Mouse (Mus musculus): Measurements from ENCODE around the gene Fam228a.
"Not testable (repeated sequence)": the region's sequence is repeated elsewhere in the genome, so short reads cannot be mapped to it uniquely, and the experiment has no call there.

The Fam228a gene

DNA sequence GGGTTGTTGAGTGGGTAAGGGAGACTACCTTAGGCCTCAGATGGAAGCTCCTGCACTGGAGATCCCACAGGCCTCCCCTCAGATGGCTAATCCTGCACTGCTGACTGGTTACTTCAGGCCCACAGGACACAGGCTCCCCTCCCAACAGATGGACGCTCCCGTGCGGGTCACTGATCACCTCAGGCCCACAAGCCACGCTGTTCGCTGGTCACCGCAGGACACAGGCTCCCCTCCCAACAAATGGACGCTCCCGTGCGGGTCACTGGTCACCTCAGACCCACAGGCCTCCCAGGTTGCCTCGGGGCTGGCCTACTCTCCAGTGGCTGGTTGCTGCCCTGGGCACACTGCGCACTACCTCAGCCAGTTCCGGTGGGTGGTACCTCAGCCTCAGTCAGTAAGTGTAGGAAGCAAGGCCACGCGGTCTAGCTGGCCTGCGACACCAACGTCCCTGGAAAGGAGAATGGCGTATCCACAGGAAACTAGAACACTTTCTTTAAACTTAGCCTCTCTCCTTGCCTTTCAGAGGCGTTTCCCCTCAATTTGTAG is at the start of gene Fam228a:
Gene Fam228a, minus strand, starts transcription at position 400 of the 546 bp plus-strand sequence.
- in situ Hi-C loops (cut with MboI) = no loop called here

DNA sequence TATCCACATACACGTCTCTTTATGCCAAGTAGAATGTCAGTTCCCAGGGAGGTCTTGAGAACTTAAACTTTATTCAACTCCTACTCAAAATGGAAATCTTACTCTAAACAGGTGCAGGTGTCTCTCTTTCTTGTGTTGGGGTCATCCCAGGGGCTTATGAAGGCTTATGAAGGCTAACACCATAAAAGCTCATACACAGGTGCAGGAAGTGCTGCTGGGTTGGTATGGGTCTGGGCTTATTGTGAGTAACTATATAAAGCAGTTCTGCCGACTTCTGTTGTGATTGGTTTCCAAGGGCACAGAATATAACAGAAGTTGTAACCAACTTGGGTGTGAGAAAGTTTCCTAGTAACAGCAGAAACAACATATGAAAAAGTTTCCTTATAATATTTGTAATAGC is 46.2 kb upstream of the Fam228a start:
- in situ Hi-C loops (cut with MboI) = no loop called here

- in situ Hi-C loops (cut with MboI) = no loop called here
Observed at GRCm38 (mm10) chr12:4783598-4783997, 45.4 kb upstream of the Fam228a start.

- in situ Hi-C loops (cut with MboI) = not testable (repeated sequence)
Observed at GRCm38 (mm10) chr12:4781725-4782404, 43.6 kb upstream of the Fam228a start.

- in situ Hi-C loops (cut with MboI) = no loop called here
Observed at GRCm38 (mm10) chr12:4781270-4781669, 43.0 kb upstream of the Fam228a start.

GRCm38 (mm10) chr12:4780245-4780644 is 42.0 kb upstream of the Fam228a start:
- in situ Hi-C loops (cut with MboI) = no loop called here

GRCm38 (mm10) chr12:4777734-4778133 is 39.5 kb upstream of the Fam228a start:
- in situ Hi-C loops (cut with MboI) = no loop called here

GRCm38 (mm10) chr12:4775588-4775949 is 37.3 kb upstream of the Fam228a start:
- in situ Hi-C loops (cut with MboI) = no loop called here

DNA sequence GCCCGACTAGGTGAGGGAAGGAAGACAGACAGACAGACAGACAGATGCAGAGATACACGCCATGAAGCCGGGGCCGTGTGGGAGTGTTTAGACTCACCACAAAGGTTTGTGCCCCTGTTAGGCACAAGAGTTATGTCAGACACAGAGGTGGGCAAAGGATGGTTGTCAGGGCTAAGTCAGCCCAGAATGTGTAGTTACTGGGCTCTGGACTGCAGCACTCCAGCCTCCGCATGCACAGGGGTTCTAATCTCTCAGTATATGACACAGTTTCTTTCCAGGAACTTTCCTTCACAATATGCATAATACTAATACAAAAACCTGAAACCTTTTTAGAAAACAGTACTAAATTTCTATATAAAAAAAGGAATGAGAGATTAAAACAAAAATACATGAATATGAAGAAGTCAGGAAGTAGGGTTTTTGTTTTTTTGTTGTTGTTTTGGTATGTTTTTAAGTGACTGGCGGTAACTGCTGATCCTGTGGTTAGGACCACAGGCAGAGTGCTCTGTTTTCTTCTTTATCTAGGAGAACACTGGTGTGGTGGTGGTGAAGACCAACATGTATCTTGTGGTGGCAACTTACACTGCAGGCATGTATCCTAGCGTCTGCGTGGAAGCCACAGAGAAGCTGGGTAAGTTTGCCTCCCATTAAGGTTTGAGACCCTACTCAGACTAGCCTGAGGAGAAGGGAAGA is 36.8 kb upstream of the Fam228a start:
- in situ Hi-C loops (cut with MboI) = no loop called here

GRCm38 (mm10) chr12:4769333-4769723 is 31.1 kb upstream of the Fam228a start:
- in situ Hi-C loops (cut with MboI) = no loop called here

GRCm38 (mm10) chr12:4768492-4769332 is 30.5 kb upstream of the Fam228a start, which contains the start of the genes Pfn4 and Fam228b:
Gene Pfn4 (plus strand): TSS chr12:4769022.
Gene Fam228b (minus strand): TSS chr12:4769267.
- in situ Hi-C loops (cut with MboI) = no loop called here

GRCm38 (mm10) chr12:4757060-4757459 is 18.8 kb upstream of the Fam228a start:
- in situ Hi-C loops (cut with MboI) = no loop called here

DNA sequence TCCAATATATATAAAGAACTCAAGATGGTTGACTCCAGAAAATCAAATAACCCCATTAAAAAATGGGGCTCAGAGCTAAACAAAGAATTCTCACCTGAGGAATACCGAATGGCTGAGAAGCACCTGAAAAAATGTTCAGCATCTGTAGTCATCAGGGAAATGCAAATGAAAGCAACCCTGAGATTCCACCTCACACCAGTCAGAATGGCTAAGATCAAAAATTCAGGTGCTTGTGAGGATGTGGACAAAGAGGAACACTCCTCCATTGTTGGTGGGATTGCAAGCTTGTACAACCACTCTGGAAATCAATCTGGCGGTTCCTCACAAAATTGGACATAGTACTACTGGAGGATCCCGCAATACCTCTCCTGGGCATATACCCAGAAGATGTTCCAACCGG is 16.2 kb upstream of the Fam228a start:
- in situ Hi-C loops (cut with MboI) = not testable (repeated sequence)

GRCm38 (mm10) chr12:4744486-4744885 is 6.3 kb upstream of the Fam228a start:
- in situ Hi-C loops (cut with MboI) = no loop called here

DNA sequence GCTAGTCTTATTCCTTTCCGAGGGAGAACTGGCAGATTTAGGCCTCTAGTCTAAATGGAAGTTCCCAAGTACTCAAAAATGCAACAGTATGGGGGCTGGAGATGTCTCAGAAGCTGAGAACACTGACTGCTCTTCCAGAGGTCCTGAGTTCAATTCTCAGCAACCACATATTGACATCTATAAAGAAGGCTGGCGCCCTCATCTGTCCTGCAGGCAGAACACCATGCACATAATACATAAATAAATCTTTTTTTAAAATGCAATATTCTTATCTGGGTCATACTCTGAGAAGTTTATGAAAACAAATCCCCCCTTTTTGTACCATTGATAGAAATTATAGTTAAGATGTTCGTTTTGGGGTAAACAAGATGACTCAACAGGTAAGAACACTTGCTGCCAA is 4.0 kb upstream of the Fam228a start:
- in situ Hi-C loops (cut with MboI) = no loop called here

DNA sequence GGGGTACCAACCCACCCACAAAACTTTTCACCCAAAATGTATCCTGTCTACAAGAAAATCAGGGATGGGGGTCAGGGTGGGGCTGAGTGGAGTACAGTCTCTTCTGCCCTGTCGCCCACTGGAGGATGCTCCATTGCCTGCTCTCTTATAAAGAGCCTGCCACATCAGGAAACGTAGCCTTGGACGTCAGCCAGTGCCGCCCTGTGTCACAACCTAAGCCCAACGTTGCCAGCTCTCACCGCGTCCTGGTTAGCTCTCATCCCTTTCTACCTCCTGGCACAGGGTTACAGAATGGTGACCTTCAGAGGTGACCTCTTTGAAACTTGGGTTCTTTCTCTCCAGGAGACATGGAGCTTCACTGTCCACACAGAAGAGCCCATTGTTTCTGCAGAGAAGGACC is 2.6 kb upstream of the Fam228a start:
- in situ Hi-C loops (cut with MboI) = no loop called here

DNA sequence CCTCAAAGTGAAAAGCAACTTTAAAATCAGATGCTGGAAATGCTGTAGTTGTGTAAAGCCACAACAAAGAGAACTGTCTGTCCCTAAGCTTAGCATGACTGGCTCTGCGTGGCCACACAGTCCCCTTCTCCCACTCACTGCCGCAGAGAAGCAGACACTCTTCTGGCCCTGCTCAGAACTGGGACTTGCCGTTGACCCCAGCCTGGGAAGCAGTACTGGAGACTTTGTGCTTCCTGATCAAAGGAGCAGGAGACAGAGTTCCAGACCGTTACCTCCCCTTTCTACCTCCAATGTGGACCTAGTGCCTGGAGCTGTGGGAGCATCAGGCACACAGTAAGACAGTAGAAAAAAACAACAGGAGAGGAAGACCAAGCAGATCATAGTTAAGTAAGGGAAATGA is 5.9 kb downstream of the Fam228a start:
- in situ Hi-C loops (cut with MboI) = no loop called here

- in situ Hi-C loops (cut with MboI) = no loop called here
Observed at GRCm38 (mm10) chr12:4731629-4732028, 6.6 kb downstream of the Fam228a start.

- in situ Hi-C loops (cut with MboI) = no loop called here
Observed at GRCm38 (mm10) chr12:4729165-4729564, 9.1 kb downstream of the Fam228a start.

GRCm38 (mm10) chr12:4719762-4720754 is 18.2 kb downstream of the Fam228a start:
- in situ Hi-C loops (cut with MboI) = no loop called here
